Mouse (Mus musculus) liver, adult (tissue): Measurements from ENCODE around the gene Rce1.

ENCODE experiments used
- GATA4 ChIP-seq: IDR thresholded peaks from 2 replicates; pipeline ENCODE4 v1.6.1; 2014; ENCODE audit warnings: mild to moderate bottlenecking, low read length; ENCODE audit not compliant: insufficient replicate concordance

Gene Rce1

DNA sequence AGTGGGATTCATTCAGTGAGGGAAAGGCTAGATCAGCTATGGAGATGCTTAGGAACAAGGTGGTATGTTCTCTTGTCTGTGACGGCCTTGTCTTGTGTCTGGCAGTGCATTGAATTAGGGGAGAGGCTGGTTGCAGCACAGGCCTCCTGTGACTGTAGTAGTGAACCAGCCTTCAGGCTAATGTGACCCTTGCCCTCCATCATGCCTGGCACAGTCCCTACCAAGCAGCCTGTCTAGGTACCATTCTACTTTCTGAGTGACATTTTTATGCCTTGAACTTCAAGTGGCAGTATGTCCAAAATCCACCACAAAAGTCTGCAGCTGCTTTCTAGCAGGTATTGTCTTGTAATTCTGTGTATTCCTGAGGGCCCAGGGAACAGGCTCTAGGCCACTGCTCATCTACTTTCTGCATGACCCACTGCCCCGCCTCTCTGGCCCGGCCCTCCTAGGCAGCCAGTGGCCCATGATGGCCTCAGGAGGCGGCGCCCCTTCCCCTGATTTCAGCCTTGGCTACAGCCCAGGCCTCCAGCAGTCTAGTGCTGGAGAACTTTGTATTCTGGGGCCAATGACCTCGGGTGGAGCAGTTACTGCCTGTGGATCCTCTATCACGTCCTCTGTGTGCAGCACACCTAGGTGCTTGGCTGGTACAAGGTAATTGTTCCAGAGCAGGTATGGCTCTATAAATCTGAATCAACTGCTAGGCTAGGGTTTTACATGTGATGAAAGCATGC lies 31.5 kb downstream of the Rce1 start:
- TF ChIP-seq GATA4 = no peak

DNA sequence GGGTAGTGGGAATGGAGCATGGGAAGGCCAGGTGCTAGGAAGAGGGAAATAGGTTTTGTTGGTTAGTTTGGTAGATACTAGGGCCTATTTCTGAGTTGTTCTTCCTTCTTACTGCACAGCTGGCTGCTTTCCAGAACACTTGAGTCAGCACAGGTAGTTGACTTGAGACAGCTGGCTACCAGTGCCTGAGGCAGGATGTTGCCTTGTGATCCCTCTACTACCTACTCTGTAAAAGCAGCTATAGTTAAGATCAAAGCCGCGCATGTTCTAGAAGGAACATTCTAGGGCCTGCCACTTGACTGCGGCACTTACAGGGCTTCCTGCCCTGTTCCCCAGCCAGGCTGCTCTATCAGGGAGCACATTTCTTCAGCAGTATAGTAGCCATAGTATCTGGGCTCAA lies 35.4 kb downstream of the Rce1 start:
- no peak for TF ChIP-seq GATA4

GRCm38 (mm10) chr19:4589081-4589480 lies 36.4 kb downstream of the Rce1 start:
- TF ChIP-seq GATA4 = no peak

DNA sequence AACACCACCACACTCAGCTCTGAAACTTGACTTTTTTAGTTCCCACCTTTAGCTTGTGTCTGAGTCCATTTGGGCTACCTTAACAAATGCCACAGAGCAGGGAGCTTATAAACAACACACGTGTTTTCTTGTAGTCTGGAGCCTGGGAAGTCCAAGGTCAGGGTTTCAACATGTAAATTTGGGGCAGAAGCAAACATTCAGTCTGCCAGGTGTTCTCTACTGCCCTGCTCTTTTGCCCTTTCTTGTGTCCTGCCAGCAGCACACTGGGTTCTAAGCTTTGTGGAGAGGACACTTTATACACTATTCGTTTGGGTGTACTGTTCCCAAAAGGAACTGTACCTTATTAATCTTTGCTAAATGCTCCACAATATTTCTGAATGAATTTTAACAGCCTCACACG lies 37.0 kb downstream of the Rce1 start:
- TF ChIP-seq GATA4 = 0 out of 2 replicates have a peak, but pooled peaks have one; percentile 16

GRCm38 (mm10) chr19:4587426-4587825 lies 38.0 kb downstream of the Rce1 start:
- no peak for TF ChIP-seq GATA4

GRCm38 (mm10) chr19:4583856-4584255 lies 41.6 kb downstream of the Rce1 start:
- TF ChIP-seq GATA4 = no peak

DNA sequence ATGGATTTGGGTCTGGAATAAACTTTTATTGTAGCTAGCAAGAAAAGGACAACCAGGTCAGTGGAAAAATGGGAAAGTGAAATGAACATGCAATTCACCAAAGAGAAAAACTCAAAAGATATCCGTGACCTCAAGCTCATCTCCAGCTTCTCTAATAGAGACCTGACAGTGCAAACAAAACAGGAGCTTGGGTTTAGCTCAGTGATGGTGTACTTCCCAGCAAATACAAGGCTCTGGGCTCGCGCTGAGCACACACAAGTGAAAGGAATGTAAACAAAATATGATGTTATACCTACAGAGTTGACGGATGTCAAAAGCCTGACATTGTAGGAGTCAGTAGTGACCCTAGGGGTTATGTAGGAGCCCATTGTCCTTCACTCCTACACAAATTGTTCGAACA lies 46.1 kb downstream of the Rce1 start:
- no peak for TF ChIP-seq GATA4

- peak; percentile 13; the same call in 1 of the 2 replicates for TF ChIP-seq GATA4
Measured at GRCm38 (mm10) chr19:4578799-4579198, 46.6 kb downstream of the Rce1 start.

- TF ChIP-seq GATA4 = no peak
Measured at GRCm38 (mm10) chr19:4573241-4573640, 52.2 kb downstream of the Rce1 start.
